Mouse (Mus musculus) olfactory bulb, adult 2 months (tissue): Measurements from ENCODE around the gene Inpp5d.

Experiments
- CTCF ChIP-seq: fragments of 200-500 bp; IDR thresholded peaks from 2 replicates; pipeline ENCODE4 v1.5.1; 2012; ENCODE audit warnings: low read depth, mild to moderate bottlenecking, low read length, moderate library complexity; ENCODE audit not compliant: insufficient read depth
- POLR2A ChIP-seq: fragments of 200-500 bp; IDR thresholded peaks from 2 replicates; pipeline ENCODE4 v1.6.1; 2012; ENCODE audit warnings: mild to moderate bottlenecking, low read depth, low read length, moderate library complexity; ENCODE audit not compliant: insufficient read depth

DNA sequence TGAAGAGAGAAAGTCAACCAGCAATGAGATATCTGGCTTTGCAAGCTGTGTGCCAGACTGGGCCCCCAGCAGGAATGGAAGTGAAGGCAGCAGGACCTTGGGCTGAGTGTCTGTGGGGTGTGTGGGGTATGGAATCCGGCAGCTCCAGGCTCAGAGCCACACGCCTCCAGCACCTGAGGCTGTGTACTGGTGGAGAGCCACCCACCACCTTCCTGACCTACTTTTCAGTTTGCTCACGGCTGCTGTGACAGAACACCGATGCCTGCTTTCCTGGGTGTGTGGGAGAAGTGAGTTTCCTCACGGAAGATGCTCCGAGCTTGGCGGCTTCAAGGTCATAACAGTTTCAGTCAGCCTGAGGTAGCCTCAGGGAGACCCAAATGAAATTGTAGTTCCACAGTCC is 30.9 kb upstream of the Inpp5d start:
- TF ChIP-seq CTCF = no peak
- no peak for TF ChIP-seq POLR2A
